Comparison of ENCODE assay signal across 8 mouse cellular contexts in the genomic region with DNA sequence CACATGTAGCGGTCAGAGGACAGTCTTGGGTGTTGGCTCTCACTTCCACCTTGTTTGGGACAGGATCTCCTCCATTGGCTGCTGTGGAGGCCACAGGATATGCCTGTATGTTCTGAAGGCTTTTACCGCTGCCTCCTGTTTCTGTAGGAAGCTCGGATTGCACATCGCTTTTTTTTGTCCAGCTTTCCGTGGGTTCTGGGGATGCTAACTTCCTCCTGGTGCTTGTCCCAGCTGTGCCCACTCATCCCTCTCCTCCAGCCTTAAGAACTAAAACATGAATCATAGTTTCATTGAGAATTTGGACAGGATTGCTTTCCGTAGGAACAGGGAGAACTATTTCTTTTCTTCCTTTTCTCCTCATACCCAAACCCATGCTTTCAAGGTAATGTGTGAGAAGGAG.
"Had no signal": no experiment of that assay in that cellular context is flagged by ENCODE, and none has a peak within 500 bp of the region (broad histone marks: within the 10 kb centered on the region; RNA-seq: fewer than 3 reads in every experiment).

No protein-coding gene starts in this region.

- DNase-seq: kidney, adult 2 months; kidney, postnatal 14 days; liver; liver, embryonic 13.5 days; liver, postnatal 0 days; lung, postnatal 14 days; thymus, adult 18-20 months; thymus, postnatal 25 days had no signal
